Mouse (Mus musculus) liver, embryonic 14.5 days (tissue): ENCODE results near the gene Nsmf.

ENCODE experiments used
- CTCF ChIP-seq: IDR thresholded peaks from 2 replicates; pipeline ENCODE4 v1.5.1; 2016; ENCODE audit warnings: antibody characterized with exemption, low read depth, control low read depth
- EP300 ChIP-seq: IDR thresholded peaks from 2 replicates; pipeline ENCODE4 v1.6.1; 2016; ENCODE audit warnings: antibody characterized with exemption, low read depth

GRCm38 (mm10) chr2:25051450-25051849 lies 2.7 kb upstream of the Nsmf start:
- TF ChIP-seq CTCF = no peak
- no peak for TF ChIP-seq EP300
